Mouse (Mus musculus): Measurements from ENCODE around the gene Gm49405. TPM values are rescaled to one million over a fixed set of nuclear protein-coding genes. Genes with fewer than 3 reads are reported as not detected.
"Not testable (repeated sequence)": the region's sequence is repeated elsewhere in the genome, so short reads cannot be mapped to it uniquely, and the experiment has no call there.

Gm49405 gene
- 4.5 and 4.7 TPM in 2 replicates for polyA plus RNA-seq (2015; fragmentation: Nextera tagmentation; extraction: Ambion mirVana)

DNA sequence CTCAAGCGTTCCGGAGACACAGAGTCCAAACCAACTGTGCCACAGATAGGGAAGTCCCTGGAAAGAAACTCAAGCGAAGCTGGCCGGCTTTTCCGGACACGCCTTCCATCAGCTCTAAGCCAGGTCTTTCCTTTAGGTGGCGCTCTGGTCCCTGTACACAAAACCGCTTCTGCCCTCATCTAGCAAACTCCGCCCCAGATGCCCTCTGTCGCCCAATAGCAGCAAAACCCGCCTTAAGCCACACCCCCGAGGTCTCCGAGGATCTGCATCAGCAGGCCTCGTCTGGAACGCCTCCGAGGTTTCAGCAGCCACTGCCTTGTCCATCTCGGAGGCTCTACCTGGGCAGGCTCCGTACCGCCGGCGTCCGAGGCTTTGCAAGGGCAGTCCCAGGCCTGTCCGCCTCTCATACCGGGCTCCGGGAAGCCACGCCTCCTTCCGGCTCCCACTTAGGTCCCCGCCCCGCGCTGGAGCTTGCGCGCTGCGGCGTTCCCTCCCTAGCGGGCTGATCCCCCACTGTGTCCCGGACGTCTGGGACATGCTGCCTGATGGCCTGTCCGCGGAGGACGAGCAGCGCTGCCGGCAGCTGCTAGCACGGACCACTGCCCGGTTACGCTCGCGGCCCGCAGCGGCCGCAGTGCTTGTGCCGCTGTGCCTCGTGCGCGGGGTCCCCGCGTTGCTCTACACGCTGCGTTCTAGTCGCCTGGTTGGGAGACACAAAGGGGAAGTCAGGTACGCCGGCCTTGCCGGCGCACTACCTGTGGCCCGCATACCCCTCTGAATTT, at the start of gene Gm49405, which contains the start of gene Nudt8:
Gene Gm49405 (plus strand): TSS at position 508 of the 782 bp plus-strand sequence.
Gene Nudt8 (plus strand): TSS at position 462 of the 782 bp plus-strand sequence.
- peak within 1 kb of the TSS; percentile 79 for H3K4me3 ChIP-seq
- peak within 1 kb of the TSS; percentile 86 for H3K4me2 ChIP-seq (replicated peaks)
- peak; percentile 90 for ATAC-seq (ENCODE audit: low FRiP score, low read depth)
- H3K4me1 ChIP-seq, result peaks cover 17% of the 10 kb centered on the region
- H3K9ac ChIP-seq, result peak within 1 kb of the TSS; percentile 93
- under 1% methylated on average over 64 of the region's 64 CpGs for WGBS
- peaks cover 5% of the 10 kb centered on the region for H3K36me3 ChIP-seq
- no peaks in the 10 kb centered on the region for H3K27me3 ChIP-seq
- peak within 1 kb of the TSS; percentile 97 for H3K27ac ChIP-seq
- no peaks in the 10 kb centered on the region for H3K9me3 ChIP-seq

- Histone ChIP-seq H3K27me3 (no peaks in the 10 kb centered on the region), H3K36me3 (no peaks in the 10 kb centered on the region), H3K27ac (no peak overlapping the region), H3K4me3 (no peak overlapping the region), H3K9ac (no peak overlapping the region), H3K4me2 (replicated peaks) (no peak overlapping the region), H3K9me3 (no peaks in the 10 kb centered on the region), H3K4me1 (no peaks in the 10 kb centered on the region)
- ATAC-seq (ENCODE audit: low FRiP score, low read depth), result no peak
These were observed 49.0 kb upstream of the Gm49405 start for GRCm38 (mm10) chr19:3951461-3951860.

DNA sequence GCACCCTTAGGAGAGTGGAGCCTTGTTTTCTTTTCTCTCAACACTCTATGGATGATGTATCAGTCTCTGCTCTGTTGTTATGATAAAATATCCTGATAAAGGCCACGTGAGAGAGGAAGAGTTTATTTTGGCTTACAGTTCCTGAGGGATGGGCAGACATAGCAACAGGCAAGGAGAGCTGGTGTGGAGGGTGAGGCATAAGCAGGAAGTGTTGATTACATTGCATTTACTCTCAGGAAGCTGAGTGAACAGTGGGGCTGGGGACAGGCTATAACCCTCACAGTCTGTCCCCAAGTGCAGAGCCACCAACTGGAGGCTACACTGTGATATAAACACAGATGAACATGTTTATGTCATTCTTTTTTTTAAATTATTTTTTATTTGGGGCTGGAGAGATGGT, 48.3 kb upstream of the Gm49405 start:
- H3K9ac ChIP-seq, result no peak overlapping the region
- no peak for ATAC-seq (ENCODE audit: low FRiP score, low read depth)
- 65% methylated on average over 1 of the region's 1 CpGs for WGBS
- H3K4me3 ChIP-seq, result no peak overlapping the region
- no peaks in the 10 kb centered on the region for H3K36me3 ChIP-seq
- no peaks in the 10 kb centered on the region for H3K9me3 ChIP-seq
- no peaks in the 10 kb centered on the region for H3K27me3 ChIP-seq
- H3K4me2 ChIP-seq (replicated peaks), result no peak overlapping the region
- no peak overlapping the region for H3K27ac ChIP-seq
- H3K4me1 ChIP-seq, result no peaks in the 10 kb centered on the region

- H3K27ac ChIP-seq, result no peak overlapping the region
- H3K4me1 ChIP-seq, result no peaks in the 10 kb centered on the region
- 71% methylated on average over 3 of the region's 3 CpGs for WGBS
- no peak for ATAC-seq (ENCODE audit: low FRiP score, low read depth)
- no peak overlapping the region for H3K9ac ChIP-seq
- H3K27me3 ChIP-seq, result no peaks in the 10 kb centered on the region
- H3K4me2 ChIP-seq (replicated peaks), result no peak overlapping the region
- no peaks in the 10 kb centered on the region for H3K36me3 ChIP-seq
- no peaks in the 10 kb centered on the region for H3K9me3 ChIP-seq
- no peak overlapping the region for H3K4me3 ChIP-seq
These were observed 45.4 kb upstream of the Gm49405 start for GRCm38 (mm10) chr19:3955033-3955432.

- Histone ChIP-seq H3K4me2 (replicated peaks) (no peak overlapping the region), H3K9me3 (no peaks in the 10 kb centered on the region), H3K36me3 (no peaks in the 10 kb centered on the region), H3K9ac (no peak overlapping the region), H3K27me3 (no peaks in the 10 kb centered on the region), H3K27ac (no peak overlapping the region), H3K4me1 (no peaks in the 10 kb centered on the region), H3K4me3 (no peak overlapping the region)
- ATAC-seq (ENCODE audit: low FRiP score, low read depth), result no peak
- 49% methylated on average over 4 of the region's 4 CpGs for WGBS
These were observed 44.6 kb upstream of the Gm49405 start for GRCm38 (mm10) chr19:3955804-3956203.

GRCm38 (mm10) chr19:3957296-3958036, 43.0 kb upstream of the Gm49405 start:
- WGBS, result 72% methylated on average over 5 of the region's 5 CpGs
- ATAC-seq (ENCODE audit: low FRiP score, low read depth); H3K4me2 ChIP-seq (replicated peaks): not testable (repeated sequence)

GRCm38 (mm10) chr19:3958470-3958869, 42.0 kb upstream of the Gm49405 start, which contains the start of gene Aldh3b3:
Gene Aldh3b3, plus strand, starts transcription at chr19:3958645.
- Histone ChIP-seq H3K4me3 (no peak within 1 kb of the TSS), H3K9ac (no peak within 1 kb of the TSS), H3K36me3 (no peaks in the 10 kb centered on the region), H3K4me1 (no peaks in the 10 kb centered on the region), H3K9me3 (no peaks in the 10 kb centered on the region), H3K4me2 (replicated peaks) (no peak within 1 kb of the TSS), H3K27ac (no peak within 1 kb of the TSS), H3K27me3 (no peaks in the 10 kb centered on the region)
- 76% methylated on average over 4 of the region's 4 CpGs for WGBS
- no peak for ATAC-seq (ENCODE audit: low FRiP score, low read depth)

More at GRCm38 (mm10) chr19:3957296-3958036, 43.0 kb upstream of the Gm49405 start:
- H3K27ac ChIP-seq, H3K4me3 ChIP-seq, H3K27me3 ChIP-seq, H3K9me3 ChIP-seq, H3K9ac ChIP-seq, H3K36me3 ChIP-seq, H3K4me1 ChIP-seq: not testable (repeated sequence)

DNA sequence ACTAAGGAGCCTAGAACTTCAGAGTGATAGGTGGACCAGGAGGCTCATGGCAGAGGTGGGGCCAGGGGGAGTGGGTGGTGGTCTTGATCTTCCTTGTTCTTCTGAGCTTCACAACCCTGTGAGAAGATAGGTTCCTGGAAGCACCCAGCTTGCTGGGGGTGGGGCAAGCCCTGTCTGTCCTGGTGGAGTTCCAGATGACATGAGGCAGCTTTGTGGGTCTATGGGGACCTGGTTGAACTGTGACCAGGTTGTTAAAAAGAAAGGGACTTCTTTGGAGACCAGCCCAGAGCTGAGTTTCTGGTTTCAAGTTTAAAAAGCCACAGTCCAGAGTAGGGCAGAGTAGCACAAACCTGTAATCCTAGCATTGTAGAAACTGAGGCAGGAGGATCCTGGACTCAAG, 41.4 kb upstream of the Gm49405 start:
- Histone ChIP-seq H3K36me3 (no peaks in the 10 kb centered on the region), H3K27ac (no peak overlapping the region), H3K4me2 (replicated peaks) (no peak overlapping the region), H3K4me3 (no peak overlapping the region), H3K9me3 (no peaks in the 10 kb centered on the region), H3K27me3 (no peaks in the 10 kb centered on the region), H3K9ac (no peak overlapping the region), H3K4me1 (no peaks in the 10 kb centered on the region)
- ATAC-seq (ENCODE audit: low FRiP score, low read depth), result no peak

- Histone ChIP-seq H3K27ac (no peak overlapping the region), H3K4me1 (no peaks in the 10 kb centered on the region), H3K4me2 (replicated peaks) (no peak overlapping the region), H3K9me3 (no peaks in the 10 kb centered on the region), H3K36me3 (no peaks in the 10 kb centered on the region), H3K27me3 (no peaks in the 10 kb centered on the region), H3K4me3 (no peak overlapping the region), H3K9ac (no peak overlapping the region)
- ATAC-seq (ENCODE audit: low FRiP score, low read depth), result no peak
- whole genome bisulfite sequencing, result 87% methylated on average over 5 of the region's 5 CpGs
These were observed 40.2 kb upstream of the Gm49405 start for GRCm38 (mm10) chr19:3960211-3960610.

- WGBS, result 85% methylated on average over 6 of the region's 6 CpGs
- not testable (repeated sequence) for H3K9me3 ChIP-seq; H3K4me1 ChIP-seq; H3K27ac ChIP-seq; ATAC-seq (ENCODE audit: low FRiP score, low read depth); H3K4me2 ChIP-seq (replicated peaks); H3K36me3 ChIP-seq; H3K4me3 ChIP-seq; H3K27me3 ChIP-seq; H3K9ac ChIP-seq
These were observed 38.6 kb upstream of the Gm49405 start for GRCm38 (mm10) chr19:3961805-3962204.

DNA sequence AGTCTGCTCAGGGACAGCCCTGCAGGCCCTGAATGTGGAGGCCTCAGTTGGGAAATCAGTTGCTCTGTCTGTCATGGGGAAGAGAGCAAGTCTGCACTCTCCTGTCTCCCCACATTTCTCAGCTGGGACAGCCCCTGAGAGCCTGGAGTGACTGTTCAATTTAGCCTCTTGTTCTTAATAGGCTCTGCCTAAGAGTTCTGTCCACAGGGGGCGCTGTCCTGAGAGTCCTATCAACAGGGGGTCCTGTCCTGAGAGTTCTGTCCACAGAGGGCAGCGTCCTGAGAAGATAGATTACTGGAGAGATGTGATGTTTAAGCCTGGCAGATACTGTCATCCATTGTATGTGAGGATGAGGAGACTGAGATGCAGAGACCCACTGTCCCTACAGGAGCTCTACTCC, 38.0 kb upstream of the Gm49405 start:
- Histone ChIP-seq H3K9me3 (no peaks in the 10 kb centered on the region), H3K27me3 (no peaks in the 10 kb centered on the region), H3K4me3 (no peak overlapping the region), H3K9ac (no peak overlapping the region), H3K4me2 (replicated peaks) (no peak overlapping the region), H3K36me3 (no peaks in the 10 kb centered on the region), H3K4me1 (no peaks in the 10 kb centered on the region), H3K27ac (no peak overlapping the region)
- ATAC-seq (ENCODE audit: low FRiP score, low read depth), result no peak
- 14% methylated on average over 2 of the region's 2 CpGs for whole genome bisulfite sequencing

GRCm38 (mm10) chr19:3964030-3964429, 36.4 kb upstream of the Gm49405 start:
- H3K27ac ChIP-seq, result no peak overlapping the region
- H3K36me3 ChIP-seq, result no peaks in the 10 kb centered on the region
- no peaks in the 10 kb centered on the region for H3K9me3 ChIP-seq
- no peak for ATAC-seq (ENCODE audit: low FRiP score, low read depth)
- no peak overlapping the region for H3K4me3 ChIP-seq
- WGBS, result 76% methylated on average over 4 of the region's 4 CpGs
- no peak overlapping the region for H3K9ac ChIP-seq
- H3K27me3 ChIP-seq, result no peaks in the 10 kb centered on the region
- no peaks in the 10 kb centered on the region for H3K4me1 ChIP-seq
- no peak overlapping the region for H3K4me2 ChIP-seq (replicated peaks)

All from limb, embryonic 13.5 days (tissue).